Mouse (Mus musculus) myocyte (in vitro differentiated cells): ENCODE results near the gene Auts2.

Source experiments
- MAX ChIP-seq: IDR thresholded peaks from one replicate; pipeline ENCODE4 v1.6.1; 2011; ENCODE audit warnings: low read depth, mild to moderate bottlenecking, control low read depth
- POLR2A ChIP-seq: IDR thresholded peaks from one replicate; pipeline ENCODE4 v1.6.1; 2011; ENCODE audit warnings: low read depth, mild to moderate bottlenecking, control low read depth, moderate library complexity; ENCODE audit not compliant: insufficient read length
- POLR2AphosphoS2 ChIP-seq: IDR thresholded peaks from one replicate; pipeline ENCODE4 v1.6.1; 2011; ENCODE audit warnings: low read depth, control low read depth; ENCODE audit not compliant: insufficient read length
- TCF12 ChIP-seq: IDR thresholded peaks from one replicate; pipeline ENCODE4 v1.6.1; 2011; ENCODE audit warnings: mild to moderate bottlenecking, control low read depth; ENCODE audit not compliant: poor library complexity, insufficient read depth, severe bottlenecking

DNA sequence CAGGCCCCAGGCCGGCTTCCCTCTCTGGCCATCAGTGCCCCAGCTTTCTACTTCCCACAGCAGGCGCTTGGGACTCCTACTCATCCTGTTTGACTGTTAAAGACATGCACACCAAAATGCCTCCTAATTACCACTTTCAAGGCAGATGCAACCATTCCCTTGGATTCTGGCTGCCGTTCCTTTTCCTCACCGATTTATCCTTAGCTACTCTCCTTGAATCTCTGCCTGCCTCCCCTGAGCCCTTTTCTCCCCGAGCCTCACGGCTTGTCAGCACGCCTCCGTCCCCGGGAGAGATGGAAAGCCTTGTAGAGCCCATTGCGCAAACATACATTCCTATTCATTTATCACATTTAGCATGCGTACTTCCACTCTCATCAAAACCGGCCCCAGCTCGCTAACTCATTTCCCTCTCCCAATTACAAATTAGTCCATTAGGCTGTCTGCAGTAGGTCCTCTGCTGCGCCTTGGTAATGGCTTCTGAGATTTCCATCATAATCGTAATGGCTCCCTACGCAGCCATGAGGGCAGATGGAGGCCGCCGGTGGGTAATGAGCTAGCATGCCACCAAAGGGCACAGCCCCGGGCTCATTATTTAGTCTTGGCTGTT is 825.7 kb downstream of the Auts2 start:
- TF ChIP-seq POLR2A: no peak
- TF ChIP-seq MAX: no peak
- no peak for TF ChIP-seq POLR2AphosphoS2
- no peak for TF ChIP-seq TCF12
